Mouse (Mus musculus) left cerebral cortex, adult 11 months (tissue): Measurements from ENCODE around the gene Sdad1.
A peak's percentile ranks its signal among the peaks of the same experiment; 100 is the strongest.
"Not testable (repeated sequence)": the region's sequence is repeated elsewhere in the genome, so short reads cannot be mapped to it uniquely, and the experiment has no call there.

Experiments used
- DNase-seq: peaks from one replicate; pipeline ENCODE4 v3.0.0; 2022; ENCODE audit warnings: low spot score

The Sdad1 gene

DNA sequence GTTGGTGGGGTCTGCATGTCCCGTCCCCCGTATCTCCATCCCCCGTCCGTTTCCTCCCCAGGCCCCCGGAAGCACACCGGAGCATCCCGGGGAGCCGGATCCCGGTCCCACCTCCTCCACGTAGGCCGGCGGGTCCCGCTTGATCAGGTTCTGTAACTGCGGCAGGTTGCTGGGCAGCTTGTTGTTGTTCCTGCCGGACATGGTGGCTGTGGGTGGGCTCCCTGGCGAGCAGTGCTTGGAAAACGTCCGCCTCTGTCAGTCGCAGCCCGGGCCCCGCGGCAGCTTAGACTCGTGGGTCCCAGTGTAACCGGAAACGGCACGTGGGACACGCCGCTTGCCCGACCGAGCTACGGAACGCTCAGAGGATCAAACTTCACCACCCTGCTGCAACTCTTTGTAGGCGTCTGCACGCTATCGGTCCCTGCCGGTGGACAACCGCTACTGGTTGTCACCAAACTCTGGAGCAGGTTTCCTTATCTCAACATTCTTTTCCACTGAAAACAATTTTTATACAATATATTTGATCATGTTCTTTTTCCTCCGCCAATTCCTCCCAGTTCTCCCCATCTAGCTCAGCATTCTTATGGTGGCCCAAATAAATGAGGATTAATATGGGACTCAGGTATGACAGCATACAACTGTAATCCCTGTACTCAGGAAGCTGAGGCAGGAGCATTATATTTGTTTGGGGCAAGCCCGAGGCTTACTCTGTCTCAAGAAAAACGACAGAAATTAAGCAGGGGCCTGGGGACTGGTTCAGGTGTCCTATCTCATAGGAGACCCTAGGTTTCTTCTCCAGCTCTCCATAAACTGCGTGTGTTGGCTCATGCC, at the start of gene Sdad1:
Sdad1 (minus strand) TSS at position 799 of the 831 bp plus-strand sequence.
- peak; percentile 89 for DNase-seq

DNA sequence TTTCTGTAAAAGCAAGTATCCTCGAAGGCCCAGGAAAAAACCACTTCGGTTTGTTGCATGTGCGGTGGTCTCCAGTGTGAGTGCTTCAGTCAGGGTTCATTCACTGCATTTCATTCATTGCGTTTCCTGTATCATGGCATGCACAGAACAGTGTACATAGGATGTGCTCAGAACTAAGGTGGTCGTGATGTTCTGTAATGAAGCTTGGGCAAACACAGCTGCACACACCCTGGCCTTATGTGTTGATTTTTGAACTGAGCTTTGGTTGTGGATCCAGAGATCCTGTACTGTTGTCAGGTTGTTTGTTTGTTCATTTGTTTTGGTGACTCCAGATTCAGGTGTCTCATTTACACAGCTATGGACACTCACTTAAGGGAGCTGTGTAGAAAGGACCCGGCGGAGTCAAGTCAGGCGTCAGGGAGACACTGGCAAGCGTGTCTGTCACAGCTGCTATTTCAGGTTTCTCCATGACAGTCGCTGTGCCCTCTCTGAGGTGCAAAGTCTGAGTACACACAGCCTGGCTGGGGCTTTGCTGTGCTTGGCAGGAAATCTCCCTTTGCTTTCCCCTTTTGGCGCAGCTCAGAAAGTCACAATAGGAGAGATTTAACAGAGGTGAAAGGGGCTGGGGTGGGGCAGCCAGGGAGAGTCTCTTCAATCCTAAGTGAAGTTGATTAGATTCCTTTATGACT, 48.6 kb upstream of the Sdad1 start:
- no peak for DNase-seq

DNA sequence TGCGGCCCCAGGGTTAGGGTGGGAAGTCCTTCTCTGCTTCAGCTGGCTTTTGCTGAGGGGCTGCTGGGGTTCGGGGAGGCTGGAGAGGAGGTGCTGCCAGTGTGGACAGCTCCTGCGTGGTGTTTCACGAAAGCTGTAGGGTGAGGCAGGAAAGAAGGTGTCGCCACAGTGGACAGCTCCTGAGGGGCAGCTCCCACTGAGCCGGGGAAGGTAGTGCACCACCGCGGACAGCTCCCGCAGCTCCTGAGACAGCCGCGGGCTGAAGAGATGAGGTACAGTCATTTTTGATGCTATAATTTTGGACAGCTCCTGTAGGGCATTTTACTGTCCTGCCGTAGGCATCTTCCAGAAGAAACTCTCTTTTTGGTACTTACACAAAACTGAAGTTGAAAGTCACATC, 47.8 kb upstream of the Sdad1 start:
- DNase-seq = no peak

DNA sequence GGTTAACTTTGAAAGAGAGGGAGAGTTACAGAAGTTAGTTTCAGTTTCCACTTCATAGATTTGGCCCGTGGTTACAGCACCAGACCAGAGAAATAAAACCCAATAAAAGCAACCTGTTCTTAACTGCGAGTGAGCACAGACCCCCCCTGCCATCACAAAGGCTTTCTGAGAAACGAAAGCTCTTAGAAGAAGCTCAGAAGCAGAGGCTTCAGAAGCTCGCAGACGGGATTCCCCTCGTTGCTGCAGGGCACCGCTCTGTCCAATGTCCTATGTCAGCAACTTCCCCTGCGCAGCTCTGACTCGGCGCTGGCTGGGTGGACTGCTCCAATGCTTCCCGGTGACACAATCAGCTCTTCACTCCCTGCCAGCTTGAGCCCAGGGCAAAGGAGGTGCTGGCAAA, 43.2 kb upstream of the Sdad1 start:
- DNase-seq = no peak

DNA sequence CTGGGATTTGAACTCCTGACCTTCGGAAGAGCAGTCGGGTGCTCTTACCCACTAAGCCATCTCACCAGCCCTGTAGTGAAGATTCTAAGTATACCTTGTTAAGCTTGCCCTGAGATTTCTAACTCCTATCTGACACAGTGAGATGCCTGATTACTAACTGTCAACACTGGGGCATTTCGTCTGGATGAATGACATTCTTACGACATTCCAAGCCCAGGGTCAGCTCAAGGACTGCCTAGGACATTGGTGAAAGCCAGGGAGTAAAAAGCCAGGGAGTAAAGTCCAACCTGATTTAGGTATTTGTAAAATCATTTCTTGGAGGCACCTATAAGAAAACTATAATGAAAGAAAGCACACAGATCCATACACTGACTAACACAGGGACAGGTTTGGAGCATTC, 42.4 kb upstream of the Sdad1 start:
- not testable (repeated sequence) for DNase-seq

DNA sequence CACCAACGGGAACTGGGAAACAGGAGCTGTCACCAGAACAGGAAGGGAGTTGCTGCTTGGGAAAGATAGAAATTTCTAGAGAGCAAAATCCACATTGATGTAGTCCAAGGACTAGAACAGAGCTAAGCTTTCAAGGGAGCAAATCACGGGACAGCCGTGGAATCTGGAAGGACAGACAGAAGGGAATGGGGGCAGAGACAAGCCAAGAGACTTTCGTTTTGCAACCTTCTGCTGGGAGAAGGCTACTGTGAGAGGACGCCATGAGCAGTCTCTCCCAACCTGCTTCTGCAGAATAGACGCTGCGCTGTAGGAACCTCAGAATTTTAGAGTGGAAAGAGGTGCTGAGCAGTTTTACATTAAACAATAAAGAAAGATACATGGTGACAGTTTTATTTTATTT, 39.5 kb upstream of the Sdad1 start:
- no peak for DNase-seq

DNA sequence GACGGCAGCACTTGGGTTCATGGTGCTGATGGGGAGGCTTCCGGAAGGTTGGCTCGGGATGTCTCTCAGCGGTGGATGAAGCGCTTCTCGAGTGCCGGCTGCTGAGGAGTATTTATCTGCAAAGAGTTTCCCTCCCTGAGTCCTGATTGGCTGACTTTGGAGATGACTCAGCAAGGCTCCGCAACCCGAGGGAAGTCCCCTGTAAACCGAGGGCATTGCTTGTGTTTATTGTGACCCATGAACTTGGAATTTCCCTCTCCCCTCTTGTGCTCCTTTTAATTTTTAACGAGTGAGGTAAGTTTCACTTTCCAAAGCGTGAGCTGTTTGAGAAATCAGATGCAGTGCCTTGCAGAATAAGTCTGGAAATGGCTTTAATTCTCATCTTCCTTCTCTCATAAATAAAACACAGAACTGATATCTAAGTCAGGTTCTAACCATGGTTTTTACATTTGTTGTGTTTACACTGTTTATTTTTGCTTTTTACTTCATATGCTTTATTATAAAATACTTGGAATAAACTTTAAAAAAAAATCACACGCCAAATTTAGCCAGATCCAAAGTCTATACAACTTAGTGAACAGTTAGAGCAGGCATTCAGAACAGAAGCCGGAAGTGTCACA, 38.6 kb upstream of the Sdad1 start, which contains the start of gene Cxcl10:
Cxcl10 (minus strand) TSS at position 96 of the 620 bp plus-strand sequence.
- DNase-seq = no peak

DNA sequence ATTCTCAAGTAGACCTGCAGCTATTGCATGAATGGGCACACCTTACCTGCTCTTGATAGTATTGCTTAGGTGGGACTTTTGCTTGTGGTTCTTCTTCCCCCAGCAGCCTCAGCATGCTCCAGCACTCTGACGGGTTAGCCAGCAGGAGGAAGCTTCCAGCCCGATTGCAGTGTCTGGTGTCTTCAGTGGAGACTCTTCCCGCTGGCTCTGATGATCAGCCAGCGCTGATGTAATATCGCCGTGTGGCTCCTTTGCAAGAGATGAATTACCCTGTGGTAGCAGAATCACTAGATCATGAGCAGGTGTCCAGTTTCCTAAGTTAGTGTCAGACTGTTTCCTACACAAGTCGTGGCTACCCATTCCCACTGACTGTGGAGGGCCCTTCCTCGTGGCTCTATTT, 34.7 kb upstream of the Sdad1 start:
- no peak for DNase-seq

DNA sequence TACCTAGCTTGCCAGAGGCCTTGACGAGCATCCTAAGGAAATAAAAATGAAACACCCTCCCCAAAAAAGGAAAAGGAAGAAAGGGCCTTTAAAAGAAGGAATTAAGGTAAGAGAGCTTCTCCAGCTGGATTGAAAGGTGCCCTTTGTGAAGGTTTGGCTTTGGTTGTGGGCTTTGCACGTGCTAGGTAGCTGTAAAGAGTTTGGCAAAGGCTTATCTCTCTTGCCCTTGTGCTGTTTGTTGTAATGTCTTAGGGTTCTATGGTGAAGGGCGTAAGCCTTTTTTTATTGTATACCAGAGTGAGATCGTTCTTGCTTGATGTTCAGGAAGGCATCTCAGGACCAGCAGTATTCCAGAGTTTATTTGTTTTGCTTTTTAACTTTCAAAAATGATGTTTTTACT, 30.3 kb upstream of the Sdad1 start:
- DNase-seq = no peak

DNA sequence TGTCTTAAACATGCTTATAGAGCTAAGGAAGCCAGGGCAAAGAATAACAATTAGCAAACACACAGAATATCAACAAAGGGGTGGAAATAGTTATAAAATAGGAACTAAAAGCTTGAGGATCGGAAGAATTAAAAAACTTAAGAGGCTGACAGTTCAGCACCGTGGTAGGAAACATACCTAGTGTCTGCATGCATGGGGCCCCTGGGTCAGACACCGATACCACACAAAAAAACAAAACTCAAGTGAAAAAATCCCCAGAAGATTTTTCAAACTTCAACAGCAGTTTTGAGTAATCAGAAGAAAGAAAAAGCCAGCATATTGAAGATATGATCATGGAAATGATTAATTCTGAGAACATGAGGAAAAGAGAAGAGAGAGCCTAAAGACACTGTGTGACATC, 26.5 kb upstream of the Sdad1 start:
- no peak for DNase-seq

DNA sequence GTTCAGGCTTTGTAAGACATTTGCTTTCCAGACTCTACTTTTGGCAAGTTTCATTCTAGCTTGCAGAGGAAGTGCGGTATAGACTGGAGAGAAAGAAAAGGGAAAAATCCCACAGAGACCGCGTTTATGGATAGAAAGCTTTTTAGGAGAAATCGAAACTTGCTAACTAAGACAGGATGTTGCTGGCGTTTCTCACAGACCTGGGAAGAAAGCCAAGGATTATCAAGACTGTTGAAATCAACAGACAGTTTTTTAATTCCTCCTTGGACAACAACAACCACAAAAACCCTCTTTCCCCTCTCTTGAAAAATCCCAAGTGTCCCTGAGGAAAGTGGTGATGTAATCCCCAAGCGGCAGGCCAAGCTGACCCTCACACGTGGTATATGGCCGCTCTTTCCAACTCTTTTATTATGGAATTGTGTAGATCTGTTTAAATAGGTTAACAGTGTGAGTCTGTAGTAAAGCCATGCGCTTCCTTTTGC, 22.1 kb upstream of the Sdad1 start:
- DNase-seq = no peak

DNA sequence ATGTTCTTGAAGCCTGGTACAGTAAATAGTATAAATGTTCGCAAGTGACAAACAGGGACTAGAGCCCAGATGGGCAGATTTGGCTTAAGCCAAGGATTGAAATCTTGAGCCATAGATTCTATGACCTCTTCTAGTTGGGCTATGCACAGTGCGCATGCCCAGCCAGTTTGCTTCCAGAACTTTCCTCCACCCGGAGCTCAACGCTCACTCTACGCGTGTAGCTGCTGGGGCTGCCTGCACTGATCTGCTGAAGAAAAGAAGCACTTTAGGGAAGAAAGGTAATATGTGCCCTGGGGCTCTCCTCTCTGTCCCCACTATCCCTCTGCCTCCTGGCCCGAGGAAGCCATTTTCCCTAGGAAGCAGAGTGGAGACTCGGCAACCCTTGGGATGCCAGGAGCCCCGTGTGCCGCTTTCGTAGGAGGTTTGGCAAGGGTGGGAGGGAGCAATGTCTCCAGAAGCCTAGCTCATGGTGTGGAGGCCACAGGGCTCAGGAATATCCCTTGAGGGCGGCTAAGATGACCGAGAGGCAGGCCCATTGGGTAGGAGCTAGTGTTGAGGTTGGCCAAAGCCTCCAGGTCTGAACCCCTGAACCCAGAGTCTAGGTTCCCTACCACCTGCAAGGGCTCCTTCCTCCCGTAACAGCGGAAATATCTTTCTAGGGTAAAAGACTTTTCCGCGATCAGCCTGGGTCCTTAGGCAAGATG, 21.5 kb upstream of the Sdad1 start, which contains the start of gene Art3:
Art3 (plus strand) TSS at position 193 of the 704 bp plus-strand sequence.
- DNase-seq = no peak

DNA sequence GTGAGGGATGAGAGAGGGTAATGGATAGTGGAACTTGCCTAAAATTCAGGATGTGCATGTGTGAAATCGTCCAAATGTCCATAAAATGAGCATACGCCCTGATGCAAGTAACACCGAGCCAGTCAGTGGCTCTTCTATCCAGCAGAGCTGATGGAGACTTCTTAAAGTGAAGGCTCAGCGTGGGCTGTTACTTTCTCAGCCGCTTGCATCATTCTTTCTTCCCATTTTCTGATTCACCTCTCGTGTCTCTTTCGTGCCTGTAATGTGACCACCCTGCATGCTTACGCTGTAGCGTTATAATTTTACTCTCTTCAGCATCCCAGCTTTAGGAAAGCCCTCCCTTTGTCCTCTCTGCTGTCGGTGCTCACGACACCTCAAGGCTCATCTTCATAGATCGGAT, 20.8 kb upstream of the Sdad1 start:
- DNase-seq = no peak

DNA sequence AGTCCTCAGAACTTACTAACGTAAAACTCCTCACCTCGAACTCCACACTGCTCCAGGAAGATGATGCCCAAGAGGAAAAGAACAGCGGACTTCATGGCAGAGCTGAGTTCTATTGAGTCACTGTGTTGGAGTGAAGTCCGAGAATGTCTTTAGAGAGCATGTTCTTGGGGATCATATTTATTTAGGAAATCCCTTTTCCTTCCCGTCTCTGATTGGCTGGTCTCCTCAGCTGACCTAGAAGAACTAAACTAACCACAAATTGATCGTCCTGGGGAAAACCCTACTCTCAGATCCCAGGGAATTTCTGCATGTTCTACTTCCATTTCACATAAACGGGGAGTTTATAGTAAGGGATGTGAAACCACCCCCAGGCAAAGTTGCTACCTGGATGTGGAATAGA, 17.6 kb upstream of the Sdad1 start, which contains the start of gene Cxcl9:
Cxcl9 (minus strand) TSS at position 151 of the 400 bp plus-strand sequence.
- no peak for DNase-seq

DNA sequence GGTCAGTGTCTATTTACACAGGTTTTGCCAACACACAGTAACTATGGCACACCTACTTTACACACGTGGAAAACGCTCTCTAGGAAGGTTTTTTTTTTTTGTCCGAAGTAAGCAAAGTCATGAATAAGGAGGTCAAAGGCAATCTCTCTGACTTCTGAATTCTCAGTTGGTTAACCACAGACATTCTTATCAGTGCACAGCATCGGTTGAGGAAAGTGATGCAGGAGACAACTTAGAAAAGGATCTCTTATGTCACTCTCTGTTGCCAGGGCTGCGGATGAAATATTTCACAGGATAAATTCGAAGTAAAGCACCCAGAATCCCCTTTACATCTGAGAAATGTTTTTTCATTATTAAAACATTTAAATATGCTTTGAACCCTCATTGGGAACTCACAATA, 17.1 kb upstream of the Sdad1 start:
- no peak for DNase-seq

DNA sequence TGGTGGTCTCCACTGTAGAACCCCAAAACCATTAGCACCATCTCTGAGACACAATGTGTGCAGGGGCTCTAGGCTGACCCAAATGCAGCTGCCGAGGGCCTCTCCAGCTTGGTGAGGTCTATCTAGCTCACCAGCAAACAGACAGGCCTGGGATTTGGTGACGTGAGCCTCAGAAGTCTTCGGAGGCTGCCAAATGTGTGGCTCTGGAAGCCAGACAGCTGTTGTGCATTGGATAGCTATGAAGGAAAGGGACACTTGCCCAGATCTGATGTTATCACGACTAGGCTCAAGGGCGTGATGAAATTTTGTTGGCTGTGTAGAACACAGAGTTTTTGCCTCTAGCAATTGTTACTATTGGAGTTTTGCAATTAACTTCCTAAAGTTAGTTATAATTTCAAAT, 13.0 kb upstream of the Sdad1 start:
- DNase-seq = no peak

DNA sequence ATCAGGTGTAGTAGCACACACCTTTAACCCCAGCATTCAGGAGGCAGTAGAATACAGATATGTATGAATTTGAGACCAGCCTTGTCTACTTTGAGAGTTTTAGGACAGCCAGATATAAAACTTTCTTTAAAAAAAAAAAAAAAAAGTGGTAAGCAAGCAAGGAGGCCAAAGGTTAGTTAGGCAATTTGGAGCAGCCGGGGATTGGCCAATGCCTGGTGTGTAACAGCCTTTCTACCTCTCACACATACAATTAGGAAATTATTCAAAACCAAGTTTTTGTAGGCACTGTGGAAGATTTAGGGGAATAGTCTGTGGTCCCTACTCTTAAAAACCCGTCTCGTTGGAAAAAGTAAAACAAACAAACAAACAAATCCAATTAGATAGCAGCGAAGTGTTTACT, 12.3 kb upstream of the Sdad1 start:
- no peak for DNase-seq

DNA sequence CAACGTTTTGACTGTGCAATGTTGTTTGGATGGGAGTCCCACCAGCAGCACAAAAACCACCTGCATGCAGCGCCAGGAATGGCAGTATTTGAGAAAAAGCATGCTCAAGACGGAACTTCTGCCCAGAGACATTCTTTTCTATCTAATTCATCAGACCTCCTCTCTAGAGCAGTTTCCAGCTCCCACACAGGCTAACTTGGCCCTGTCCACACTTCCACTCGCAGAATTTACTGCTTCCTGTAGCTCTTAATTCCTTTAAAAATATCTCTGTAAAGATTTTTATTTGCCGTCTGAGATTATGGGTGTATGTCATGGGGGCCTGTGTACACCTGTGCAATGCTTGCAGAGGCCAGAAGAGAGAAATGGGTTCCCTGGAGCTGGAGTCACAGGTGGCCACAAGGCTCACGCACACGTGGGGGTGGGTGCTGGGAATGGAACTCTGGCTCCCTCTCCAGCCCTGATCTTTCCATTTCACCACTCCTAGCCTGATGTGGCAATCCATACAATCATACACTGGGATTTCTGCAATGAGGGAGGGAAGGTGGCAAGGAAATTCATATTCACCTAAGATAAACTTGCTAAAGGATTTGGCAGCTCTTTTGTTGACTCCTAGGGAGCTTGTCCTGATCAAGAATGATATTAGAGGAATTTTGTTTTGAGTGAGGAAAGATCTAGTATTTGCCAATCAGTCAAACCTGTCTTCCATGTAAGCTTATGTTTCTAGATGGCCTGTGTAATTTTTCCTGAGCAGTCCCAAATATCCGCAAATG, 11.5 kb upstream of the Sdad1 start:
- no peak for DNase-seq

DNA sequence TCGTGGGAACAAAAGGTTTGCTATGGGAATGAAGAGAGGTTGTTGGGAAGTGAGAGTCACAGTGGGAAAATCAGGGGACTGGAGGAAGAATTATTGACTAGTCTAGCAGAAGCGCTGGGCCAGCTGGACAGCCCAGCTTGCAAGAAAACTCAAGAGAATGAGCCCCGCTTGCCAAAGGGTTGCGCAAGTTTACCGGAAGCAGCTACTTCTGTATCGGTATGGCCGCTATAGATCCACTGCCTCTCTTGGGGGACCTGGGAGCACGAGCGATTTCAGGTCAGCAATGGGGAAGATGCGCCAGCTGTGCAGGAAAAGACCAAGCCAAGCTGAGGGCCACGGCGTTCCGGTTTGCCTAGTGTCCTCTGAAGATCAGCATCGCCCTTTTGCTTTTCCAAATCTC, 8.3 kb upstream of the Sdad1 start:
- no peak for DNase-seq

DNA sequence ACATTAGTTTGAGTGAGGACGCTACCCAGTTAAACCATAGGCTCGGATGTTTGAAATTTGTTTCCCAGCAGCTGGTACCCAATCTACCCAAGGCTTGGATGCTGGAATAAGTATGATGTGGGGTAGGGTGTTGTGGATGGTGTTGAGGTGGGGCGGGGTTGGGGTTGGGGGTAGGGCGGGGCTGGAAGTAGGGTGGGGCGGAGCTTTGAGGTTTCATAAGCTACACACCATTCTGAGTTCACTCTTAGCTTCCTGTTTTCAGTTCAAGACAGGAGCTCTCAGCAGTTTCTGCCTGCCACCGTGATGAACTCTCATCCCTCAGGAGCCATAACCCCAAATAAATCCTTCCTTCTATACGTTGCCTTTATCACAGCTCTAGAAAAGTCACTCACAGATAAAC, 7.8 kb upstream of the Sdad1 start:
- no peak for DNase-seq

DNA sequence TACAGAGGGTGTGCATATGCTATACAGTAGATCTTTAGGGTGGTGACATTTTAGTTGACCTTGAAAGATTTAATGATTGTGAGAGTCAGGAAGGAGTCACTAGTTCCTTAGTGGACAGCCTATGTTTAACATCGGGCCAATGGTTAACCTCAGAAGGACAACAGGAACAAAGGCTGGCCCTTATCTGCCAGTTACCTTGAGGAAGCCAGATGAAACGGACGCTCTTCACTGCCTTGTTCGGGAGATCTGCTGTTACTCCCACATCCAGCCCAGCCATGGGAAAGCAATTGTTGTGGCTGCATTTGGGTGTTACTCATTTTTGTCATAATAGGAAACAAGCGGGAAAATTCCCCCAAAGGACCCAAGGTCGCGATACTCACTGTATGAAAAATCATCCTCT, 3.5 kb upstream of the Sdad1 start:
- no peak for DNase-seq
